Mouse (Mus musculus) T-helper 2 cell (primary cell): ENCODE results near the gene Vps33b.

Experiments used
- in situ Hi-C: fragments of 300-600 bp; cut with MboI, MseI; formaldehyde crosslinking; loops from one replicate; pipeline ENCODE4 v1.15.1; 2025; ENCODE audit warnings: high pct_unique_total_duplicates

Vps33b gene

GRCm38 (mm10) chr7:80318670-80319069 is 49.2 kb downstream of the Vps33b start:
- in situ Hi-C loops, result loop anchor here (25.0 kb wide), 1 partner anchor 856 kb away; the partner anchor contains the start of gene Polg

GRCm38 (mm10) chr7:80319846-80320496 is 50.5 kb downstream of the Vps33b start:
- in situ Hi-C loops, result loop anchor here (25.0 kb wide), 1 partner anchor 858 kb away; the partner anchor contains the start of gene Polg

GRCm38 (mm10) chr7:80323336-80323735 is 53.9 kb downstream of the Vps33b start:
- in situ Hi-C loops, result loop anchor here (25.0 kb wide), 1 partner anchor 861 kb away; the partner anchor contains the start of gene Polg

GRCm38 (mm10) chr7:80324043-80324815 is 54.8 kb downstream of the Vps33b start, which contains the start of gene Rccd1:
Rccd1 (minus strand) TSS chr7:80324454.
- in situ Hi-C loops, result loop anchor here (25.0 kb wide), 1 partner anchor 862 kb away; the partner anchor contains the start of gene Polg

GRCm38 (mm10) chr7:80324816-80325119 is 55.3 kb downstream of the Vps33b start:
- in situ Hi-C loops, result loop anchor here (5.0 to 25.0 kb wide), 3 partner anchors 53 to 862 kb away; partner anchors contain the start of gene Polg

GRCm38 (mm10) chr7:80325292-80325868 is 55.9 kb downstream of the Vps33b start:
- in situ Hi-C loops, result loop anchor here (5.0 kb wide), 2 partner anchors 52 to 633 kb away; no protein-coding TSS in a partner anchor

GRCm38 (mm10) chr7:80326076-80326475 is 56.6 kb downstream of the Vps33b start:
- in situ Hi-C loops, result loop anchor here (5.0 kb wide), 2 partner anchors 51 to 634 kb away; no protein-coding TSS in a partner anchor

GRCm38 (mm10) chr7:80330278-80330677 is 60.8 kb downstream of the Vps33b start:
- in situ Hi-C loops, result no loop called here

- in situ Hi-C loops, result no loop called here
Observed at GRCm38 (mm10) chr7:80331433-80331832, 62.0 kb downstream of the Vps33b start.

GRCm38 (mm10) chr7:80334848-80335247 is 65.4 kb downstream of the Vps33b start:
- in situ Hi-C loops, result no loop called here

GRCm38 (mm10) chr7:80336932-80337331 is 67.5 kb downstream of the Vps33b start:
- in situ Hi-C loops, result no loop called here

GRCm38 (mm10) chr7:80339371-80339770 is 69.9 kb downstream of the Vps33b start:
- in situ Hi-C loops, result no loop called here

- in situ Hi-C loops, result no loop called here
Observed at GRCm38 (mm10) chr7:80339793-80340628, 70.6 kb downstream of the Vps33b start.

- in situ Hi-C loops, result no loop called here
Observed at GRCm38 (mm10) chr7:80340793-80341192, 71.3 kb downstream of the Vps33b start, which contains the start of gene Unc45a. Unc45a (minus strand) TSS chr7:80341005.
